8 mouse cellular contexts compared by ENCODE assay signal in genomic region chr6:88752711-88753219, GRCm38 (mm10). TPM values are rescaled to one million over a fixed set of nuclear protein-coding genes. Genes with fewer than 3 reads are reported as not detected.
DNase-seq lines count a peak whose midpoint lies in the region; ATAC-seq lines count a peak whose summit lies in the region.

No protein-coding gene starts in this region.

- H3K9ac ChIP-seq in lung, embryonic 15.5 days: no peak overlapping the region
- H3K9ac ChIP-seq in forebrain, embryonic 12.5 days: no peak overlapping the region
- H3K9ac ChIP-seq in midbrain, embryonic 16.5 days (ENCODE audit: low read depth, low read length): no peak overlapping the region

- intact Hi-C loops in left cerebral cortex, postnatal 10 days (cut with DNase I): no loop called here

- H3K27me3 ChIP-seq in lung, embryonic 15.5 days: no peaks in the 10 kb centered on the region
- H3K27me3 ChIP-seq in forebrain, embryonic 12.5 days: no peaks in the 10 kb centered on the region
- H3K27me3 ChIP-seq in midbrain, embryonic 16.5 days (ENCODE audit: control insufficient read depth, insufficient read depth, low read depth, low read length): no peaks in the 10 kb centered on the region

- no peak overlapping the region for H3K4me3 ChIP-seq in lung, embryonic 15.5 days
- no peak overlapping the region for H3K4me3 ChIP-seq in forebrain, embryonic 12.5 days (replicated peaks)
- H3K4me3 ChIP-seq in midbrain, embryonic 16.5 days (ENCODE audit: low read depth, low read length): no peak overlapping the region

- peaks cover 27% of the 10 kb centered on the region for H3K4me1 ChIP-seq in lung, embryonic 15.5 days
- H3K4me1 ChIP-seq in forebrain, embryonic 12.5 days: peaks cover 9% of the 10 kb centered on the region
- H3K4me1 ChIP-seq in midbrain, embryonic 16.5 days (ENCODE audit: control insufficient read depth, insufficient read depth, low read length): peaks cover 6% of the 10 kb centered on the region

- no peaks in the 10 kb centered on the region for H3K36me3 ChIP-seq in lung, embryonic 15.5 days
- no peaks in the 10 kb centered on the region for H3K36me3 ChIP-seq in forebrain, embryonic 12.5 days (replicated peaks)
- no peaks in the 10 kb centered on the region for H3K36me3 ChIP-seq in midbrain, embryonic 16.5 days (ENCODE audit: control insufficient read depth, insufficient read depth, low read length)

- no peak overlapping the region for H3K27ac ChIP-seq in lung, embryonic 15.5 days
- H3K27ac ChIP-seq in forebrain, embryonic 12.5 days: peak overlapping the region; percentile 36; the same call in 1 of the 2 replicates
- H3K27ac ChIP-seq in midbrain, embryonic 16.5 days (ENCODE audit: low read length): peak overlapping the region; percentile 24; the same call in 1 of the 2 replicates

- no peak for DNase-seq in lung, postnatal 10 days
- peak; percentile 59 for DNase-seq in kidney, adult 18-20 months
- DNase-seq in left cerebral cortex, postnatal 10 days (ENCODE audit: extremely low spot score in 1 of 2, low spot score in 2 of 2): no peak
- DNase-seq in cerebellum, postnatal 4 days (ENCODE audit: low spot score in 2 of 2): no peak

- WGBS in lung, embryonic 15.5 days: 51% methylated on average over 5 of the region's 5 CpGs
- WGBS in forebrain, embryonic 12.5 days: 30% methylated on average over 5 of the region's 5 CpGs
- 31% methylated on average over 5 of the region's 5 CpGs for WGBS in midbrain, embryonic 16.5 days

- H3K9me3 ChIP-seq in lung, embryonic 15.5 days: no peaks in the 10 kb centered on the region
- H3K9me3 ChIP-seq in forebrain, embryonic 12.5 days: no peaks in the 10 kb centered on the region
- no peaks in the 10 kb centered on the region for H3K9me3 ChIP-seq in midbrain, embryonic 16.5 days (replicated peaks; ENCODE audit: control insufficient read depth, low read length, poor library complexity, severe bottlenecking)

- ATAC-seq in lung, embryonic 15.5 days (ENCODE audit: borderline replicate concordance, extremely low read depth, low FRiP score, low TSS enrichment): 0 out of 2 replicates have a peak, but pooled peaks have one; percentile 46
- ATAC-seq in forebrain, embryonic 12.5 days (ENCODE audit: low FRiP score): peak; percentile 89
- ATAC-seq in midbrain, embryonic 16.5 days: peak; percentile 84
- ATAC-seq in megakaryocyte, adult 5-6 weeks (ENCODE audit: poor library complexity, severe bottlenecking): no peak

- H3K4me2 ChIP-seq in lung, embryonic 15.5 days: no peak overlapping the region
- H3K4me2 ChIP-seq in forebrain, embryonic 12.5 days: no peak overlapping the region
- no peak overlapping the region for H3K4me2 ChIP-seq in midbrain, embryonic 16.5 days (ENCODE audit: low read length)

RNA-seq across cellular contexts. Expression of gene Mgll, which starts 28.6 kb away (rescaled TPM):
- polyA plus RNA-seq in lung, embryonic 15.5 days (2015; fragmentation: Nextera tagmentation; extraction: Ambion mirVana): 75.8 and 76.7 TPM in 2 replicates
- polyA plus RNA-seq in forebrain, embryonic 12.5 days (2016; fragmentation: Nextera tagmentation; extraction: Ambion mirVana): 3.5 and 5.5 TPM in 2 replicates
- polyA plus RNA-seq in midbrain, embryonic 16.5 days (2015; fragmentation: Nextera tagmentation; extraction: Ambion mirVana): 31.8 and 55.0 TPM in 2 replicates
- 4.2 and 4.7 TPM in 2 replicates for total RNA-seq in megakaryocyte, adult 5-6 weeks (2015)
- 3.0 and 3.7 TPM in 2 replicates for total RNA-seq in megakaryocyte, adult 5-6 weeks (2017)
- 100 to 1,000 TPM; 105 to 106 TPM for total RNA-seq in left cerebral cortex, postnatal 10 days (2021)
